Mouse (Mus musculus): Measurements from ENCODE around the gene Gse1. TPM values are rescaled to one million over a fixed set of nuclear protein-coding genes. Genes with fewer than 3 reads are reported as not detected.

Gene Gse1
- polyA plus RNA-seq, 1 experiment from 2014 or later, result 6.9 TPM

DNA sequence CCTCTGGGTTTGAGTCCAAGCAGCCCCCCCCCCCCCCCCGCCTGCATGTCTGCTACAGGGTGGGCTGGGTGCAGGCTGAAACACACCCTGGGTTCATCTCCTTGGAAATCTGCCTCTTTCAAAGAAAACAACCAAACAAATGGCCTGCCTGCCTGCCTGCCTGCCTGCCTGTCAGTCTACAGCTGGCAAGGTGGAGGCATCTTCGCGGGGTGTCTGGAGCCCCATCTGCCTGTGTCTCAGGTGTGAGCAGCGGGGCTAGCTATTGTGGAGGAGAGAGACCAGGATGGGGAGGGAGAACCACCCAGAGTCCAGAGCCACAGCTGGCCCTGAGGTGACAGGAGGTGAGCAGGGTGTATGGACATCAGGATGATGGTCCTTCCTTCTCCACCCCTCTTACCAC is 329.9 kb downstream of the Gse1 start:
- H3K27ac ChIP-seq (ENCODE audit: low read length), result no peak overlapping the region
- no peaks in the 10 kb centered on the region for H3K27me3 ChIP-seq (ENCODE audit: control insufficient read depth, insufficient read depth, low read length)
- no peak overlapping the region for H3K4me2 ChIP-seq (ENCODE audit: low read depth, low read length)
- H3K4me1 ChIP-seq (ENCODE audit: control insufficient read depth, insufficient read depth, low read length), result peaks cover 30% of the 10 kb centered on the region
- H3K36me3 ChIP-seq (ENCODE audit: control insufficient read depth, insufficient read depth, low read length), result 0 out of 2 replicates have a peak, but pooled peaks cover 3% of the 10 kb centered on the region
- no peak overlapping the region for H3K4me3 ChIP-seq (replicated peaks; ENCODE audit: low read length)
- WGBS, result 65% methylated on average over 3 of the region's 4 CpGs
- no peaks in the 10 kb centered on the region for H3K9me3 ChIP-seq (replicated peaks; ENCODE audit: control insufficient read depth, low read length)
- no peak for ATAC-seq (ENCODE audit: insufficient read depth, low FRiP score)
- no peak overlapping the region for H3K9ac ChIP-seq (ENCODE audit: low read length)

DNA sequence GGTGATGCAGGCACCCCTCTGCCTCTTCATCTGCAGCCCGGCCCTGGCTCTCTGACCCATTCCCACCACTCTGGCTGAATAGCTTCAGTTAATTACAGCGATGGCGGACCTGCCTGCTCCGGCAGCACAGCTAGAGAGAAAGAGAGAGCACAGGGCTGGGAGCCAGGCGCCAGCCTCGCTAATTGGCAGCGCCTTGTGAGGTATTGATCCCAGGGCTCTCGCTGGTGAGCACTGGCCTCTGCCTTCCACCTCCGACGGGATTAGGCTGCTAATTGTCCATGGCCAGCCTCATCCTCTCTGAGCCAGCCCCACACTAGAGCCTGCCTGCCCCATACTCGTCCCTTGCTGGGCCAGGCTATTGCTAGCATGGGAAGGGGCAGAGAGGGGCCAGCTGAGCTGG is 331.4 kb downstream of the Gse1 start:
- Histone ChIP-seq H3K4me3 (replicated peaks; ENCODE audit: low read length) (no peak overlapping the region), H3K27me3 (ENCODE audit: control insufficient read depth, insufficient read depth, low read length) (no peaks in the 10 kb centered on the region), H3K27ac (ENCODE audit: low read length) (no peak overlapping the region), H3K9ac (ENCODE audit: low read length) (no peak overlapping the region), H3K36me3 (ENCODE audit: control insufficient read depth, insufficient read depth, low read length) (no peaks in the 10 kb centered on the region), H3K9me3 (replicated peaks; ENCODE audit: control insufficient read depth, low read length) (no peaks in the 10 kb centered on the region), H3K4me1 (ENCODE audit: control insufficient read depth, insufficient read depth, low read length) (peaks cover 44% of the 10 kb centered on the region), H3K4me2 (ENCODE audit: low read depth, low read length) (no peak overlapping the region)
- 60% methylated on average over 11 of the region's 11 CpGs for WGBS
- no peak for ATAC-seq (ENCODE audit: insufficient read depth, low FRiP score)

DNA sequence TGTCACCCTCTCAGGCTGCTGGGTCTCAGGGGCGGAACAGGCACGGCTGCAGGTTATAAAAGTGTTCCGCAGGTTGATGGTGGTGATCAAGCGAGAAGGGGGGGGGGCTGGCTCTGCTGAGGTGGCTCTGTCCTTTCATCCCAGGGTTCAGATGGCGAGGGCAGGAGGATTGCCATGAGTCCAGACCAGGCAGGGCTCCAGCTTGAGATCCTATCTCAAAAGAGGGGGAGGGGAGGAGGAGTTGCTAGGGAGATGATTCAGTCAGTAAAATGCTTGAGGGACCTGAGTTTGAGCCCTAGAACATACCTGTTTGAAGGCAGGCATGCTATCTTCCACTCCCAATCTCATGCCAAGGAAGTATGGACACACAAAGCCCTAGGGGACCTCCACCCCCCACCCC is 332.3 kb downstream of the Gse1 start:
- H3K4me1 ChIP-seq (ENCODE audit: control insufficient read depth, insufficient read depth, low read length), result peaks cover 50% of the 10 kb centered on the region
- H3K27me3 ChIP-seq (ENCODE audit: control insufficient read depth, insufficient read depth, low read length), result no peaks in the 10 kb centered on the region
- H3K9ac ChIP-seq (ENCODE audit: low read length), result no peak overlapping the region
- no peaks in the 10 kb centered on the region for H3K9me3 ChIP-seq (replicated peaks; ENCODE audit: control insufficient read depth, low read length)
- no peak overlapping the region for H3K4me2 ChIP-seq (ENCODE audit: low read depth, low read length)
- H3K4me3 ChIP-seq (replicated peaks; ENCODE audit: low read length), result no peak overlapping the region
- no peak overlapping the region for H3K27ac ChIP-seq (ENCODE audit: low read length)
- 92% methylated on average over 5 of the region's 5 CpGs for whole genome bisulfite sequencing
- no peaks in the 10 kb centered on the region for H3K36me3 ChIP-seq (ENCODE audit: control insufficient read depth, insufficient read depth, low read length)
- no peak for ATAC-seq (ENCODE audit: insufficient read depth, low FRiP score)

DNA sequence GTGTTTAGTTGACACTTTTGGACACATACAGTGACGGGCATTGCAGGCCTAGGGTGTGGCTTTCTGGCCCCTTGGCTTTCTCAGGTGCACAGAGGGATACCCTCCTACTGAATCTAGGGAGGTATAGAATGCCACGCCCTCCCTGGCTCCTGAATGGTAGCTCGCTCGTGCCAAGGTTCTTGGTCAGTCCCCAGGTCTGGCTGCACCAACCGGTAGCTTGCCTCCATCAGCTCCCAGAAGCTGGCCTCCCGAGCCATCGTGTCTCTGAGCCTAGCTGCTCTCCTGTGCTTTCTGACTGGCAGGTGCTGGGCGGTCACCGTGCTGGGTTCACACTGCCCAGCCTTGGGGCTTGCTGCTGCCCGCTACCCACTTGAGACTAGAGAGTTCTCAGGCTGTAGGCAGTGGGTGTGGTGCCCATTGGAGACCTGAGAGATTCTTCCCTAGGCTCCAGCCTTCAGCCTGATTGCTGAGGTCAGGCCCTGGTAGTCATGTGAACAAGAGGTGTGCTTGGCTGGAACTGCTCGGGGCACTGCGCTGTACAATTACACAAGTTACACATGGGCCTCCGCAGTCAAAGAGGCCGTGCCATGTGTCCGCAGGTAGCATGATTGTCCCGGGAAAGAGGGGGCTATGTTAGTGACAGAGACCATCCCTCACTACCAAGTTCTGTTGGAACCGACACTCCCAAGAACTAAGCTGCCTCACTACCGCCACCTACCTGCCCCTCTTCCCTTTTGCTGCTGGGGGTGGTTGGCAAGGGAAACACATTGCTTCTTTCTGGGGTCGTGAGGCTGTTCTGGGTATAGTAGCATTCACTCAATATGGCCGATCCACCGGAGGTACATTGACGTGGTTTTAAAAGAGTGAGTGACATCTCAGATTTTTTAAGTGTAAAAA is 333.5 kb downstream of the Gse1 start:
- Histone ChIP-seq H3K27me3 (ENCODE audit: control insufficient read depth, insufficient read depth, low read length) (no peaks in the 10 kb centered on the region), H3K9ac (ENCODE audit: low read length) (no peak overlapping the region), H3K4me2 (ENCODE audit: low read depth, low read length) (no peak overlapping the region), H3K36me3 (ENCODE audit: control insufficient read depth, insufficient read depth, low read length) (peaks cover 6% of the 10 kb centered on the region; the same call in 1 of the 2 replicates), H3K9me3 (replicated peaks; ENCODE audit: control insufficient read depth, low read length) (no peaks in the 10 kb centered on the region), H3K4me3 (replicated peaks; ENCODE audit: low read length) (no peak overlapping the region), H3K4me1 (ENCODE audit: control insufficient read depth, insufficient read depth, low read length) (peaks cover 41% of the 10 kb centered on the region), H3K27ac (ENCODE audit: low read length) (no peak overlapping the region)
- WGBS, result 78% methylated on average over 22 of the region's 22 CpGs
- ATAC-seq (ENCODE audit: insufficient read depth, low FRiP score), result no peak

DNA sequence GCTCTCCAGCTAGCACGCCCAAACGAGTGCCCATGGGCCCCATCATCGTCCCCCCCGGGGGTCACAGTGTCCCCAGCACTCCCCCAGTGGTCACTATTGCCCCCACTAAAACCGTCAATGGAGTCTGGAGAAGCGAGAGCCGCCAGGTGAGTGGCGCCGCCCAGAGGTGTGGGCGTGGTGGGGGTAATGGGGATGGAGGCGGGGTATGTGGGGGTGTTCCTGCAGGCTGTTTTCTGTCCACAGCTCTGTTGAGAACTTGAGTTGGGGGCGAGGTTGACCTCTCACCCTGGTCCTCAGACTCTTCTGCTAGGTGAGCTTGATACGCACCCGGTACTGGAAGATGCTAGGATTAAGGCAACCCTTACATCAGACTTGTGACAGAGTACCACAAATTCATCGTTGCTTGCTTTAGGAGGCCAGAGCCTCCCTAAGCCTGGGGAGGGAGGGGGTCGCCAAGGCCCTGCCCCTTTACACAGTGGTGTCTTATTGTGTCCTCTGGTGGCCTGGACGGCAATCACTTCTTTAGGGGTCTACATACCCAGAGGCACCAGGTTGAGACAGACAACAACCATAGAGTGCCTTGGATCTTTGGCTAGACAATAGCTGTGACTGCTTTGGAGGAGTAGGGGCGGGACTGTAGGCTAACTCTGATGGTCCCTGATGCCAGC is 334.6 kb downstream of the Gse1 start:
- no peaks in the 10 kb centered on the region for H3K27me3 ChIP-seq (ENCODE audit: control insufficient read depth, insufficient read depth, low read length)
- no peaks in the 10 kb centered on the region for H3K9me3 ChIP-seq (replicated peaks; ENCODE audit: control insufficient read depth, low read length)
- H3K4me3 ChIP-seq (replicated peaks; ENCODE audit: low read length), result no peak overlapping the region
- 84% methylated on average over 18 of the region's 18 CpGs for WGBS
- peak overlapping the region; percentile 85 for H3K27ac ChIP-seq (ENCODE audit: low read length)
- peaks cover 33% of the 10 kb centered on the region for H3K4me1 ChIP-seq (ENCODE audit: control insufficient read depth, insufficient read depth, low read length)
- H3K36me3 ChIP-seq (ENCODE audit: control insufficient read depth, insufficient read depth, low read length), result peaks cover 15% of the 10 kb centered on the region
- no peak for ATAC-seq (ENCODE audit: insufficient read depth, low FRiP score)
- no peak overlapping the region for H3K4me2 ChIP-seq (ENCODE audit: low read depth, low read length)
- H3K9ac ChIP-seq (ENCODE audit: low read length), result peak overlapping the region; percentile 53; the same call in 1 of the 2 replicates

DNA sequence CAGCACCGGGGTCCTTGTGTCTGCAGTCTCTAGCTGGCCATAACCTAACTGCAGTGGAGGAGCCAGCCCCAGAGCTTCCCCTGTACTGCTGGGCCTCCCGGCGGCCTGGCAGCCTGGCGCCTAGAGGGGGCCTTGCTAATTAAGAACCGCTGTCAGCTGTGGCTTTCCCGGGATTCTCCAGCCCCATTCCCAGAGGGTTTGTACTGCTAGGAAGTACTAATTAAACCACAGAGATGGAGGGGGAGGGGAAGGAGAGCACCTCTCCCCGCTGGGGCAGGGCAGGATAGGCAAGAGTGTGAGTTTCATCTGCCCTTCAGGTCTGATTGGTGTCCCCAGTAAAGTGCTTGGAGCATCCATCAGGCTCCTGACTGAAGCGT is 335.1 kb downstream of the Gse1 start:
- ATAC-seq (ENCODE audit: insufficient read depth, low FRiP score), result peak; percentile 8; the same call in 1 of the 2 replicates

DNA sequence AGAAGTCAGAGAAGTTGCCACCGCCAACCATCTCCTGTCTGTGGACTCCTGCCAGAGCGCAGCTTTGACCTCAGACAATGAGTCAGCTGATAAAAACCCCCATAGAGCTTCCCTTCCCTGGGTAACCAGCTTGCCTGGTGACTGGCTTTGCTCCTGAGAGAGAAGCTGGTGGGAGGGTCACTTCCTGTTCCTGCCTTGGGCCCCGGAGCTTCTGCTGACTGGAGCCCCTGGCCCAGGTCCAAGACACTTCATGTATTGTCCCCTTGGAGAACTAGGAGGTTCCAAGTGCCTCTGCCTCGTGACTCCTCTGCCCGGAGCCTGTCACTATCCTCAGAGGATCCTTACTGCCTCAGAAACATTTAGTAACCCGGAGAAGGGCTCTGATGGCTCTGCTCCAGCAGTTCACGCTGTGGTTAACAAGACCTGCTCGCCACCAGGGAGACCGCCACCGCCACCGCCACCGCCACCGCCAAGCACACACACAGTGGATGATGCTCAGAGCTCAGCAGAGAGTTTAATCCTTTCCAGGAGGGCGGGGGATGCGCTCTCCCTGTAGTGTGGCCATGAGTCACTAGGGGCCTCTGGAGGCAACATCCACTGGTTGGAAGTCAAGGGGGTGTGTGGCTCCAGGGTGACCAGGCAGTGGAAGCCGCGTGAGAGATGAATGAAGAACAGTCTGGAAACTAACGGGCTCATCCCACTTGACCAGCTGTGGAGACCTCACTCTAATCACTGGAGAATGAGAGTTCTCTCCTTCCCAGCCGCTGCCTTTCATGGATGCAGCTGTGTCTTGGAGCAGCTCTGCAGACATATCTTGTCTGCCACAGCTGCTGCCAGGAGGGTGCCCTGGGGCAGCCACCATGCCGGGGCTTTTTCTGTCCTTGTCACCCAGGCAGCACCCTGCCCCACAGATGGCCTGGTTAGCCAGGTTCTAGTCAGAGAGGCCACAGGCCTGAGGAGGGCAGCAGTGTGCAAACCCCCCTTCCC is 335.9 kb downstream of the Gse1 start:
- Histone ChIP-seq H3K4me1 (ENCODE audit: control insufficient read depth, insufficient read depth, low read length) (peaks cover 31% of the 10 kb centered on the region), H3K36me3 (ENCODE audit: control insufficient read depth, insufficient read depth, low read length) (peaks cover 28% of the 10 kb centered on the region), H3K27ac (ENCODE audit: low read length) (peak overlapping the region; percentile 85), H3K9ac (ENCODE audit: low read length) (peak overlapping the region; percentile 53; the same call in 1 of the 2 replicates), H3K4me2 (ENCODE audit: low read depth, low read length) (peak overlapping the region; percentile 46), H3K27me3 (ENCODE audit: control insufficient read depth, insufficient read depth, low read length) (no peaks in the 10 kb centered on the region), H3K4me3 (replicated peaks; ENCODE audit: low read length) (no peak overlapping the region), H3K9me3 (replicated peaks; ENCODE audit: control insufficient read depth, low read length) (no peaks in the 10 kb centered on the region)
- peak; percentile 71 for ATAC-seq (ENCODE audit: insufficient read depth, low FRiP score)
- 29% methylated on average over 20 of the region's 20 CpGs for WGBS

More for the DNA sequence above, 335.1 kb downstream of the Gse1 start:
- 34% methylated on average over 8 of the region's 8 CpGs for WGBS
- peak overlapping the region; percentile 53; the same call in 1 of the 2 replicates for H3K9ac ChIP-seq (ENCODE audit: low read length)
- no peak overlapping the region; the same call in 1 of the 2 replicates for H3K4me2 ChIP-seq (ENCODE audit: low read depth, low read length)
- H3K4me3 ChIP-seq (replicated peaks; ENCODE audit: low read length), result no peak overlapping the region
- peaks cover 21% of the 10 kb centered on the region for H3K36me3 ChIP-seq (ENCODE audit: control insufficient read depth, insufficient read depth, low read length)
- H3K4me1 ChIP-seq (ENCODE audit: control insufficient read depth, insufficient read depth, low read length), result peaks cover 33% of the 10 kb centered on the region
- peak overlapping the region; percentile 85 for H3K27ac ChIP-seq (ENCODE audit: low read length)
- H3K9me3 ChIP-seq (replicated peaks; ENCODE audit: control insufficient read depth, low read length), result no peaks in the 10 kb centered on the region
- H3K27me3 ChIP-seq (ENCODE audit: control insufficient read depth, insufficient read depth, low read length), result no peaks in the 10 kb centered on the region

DNA sequence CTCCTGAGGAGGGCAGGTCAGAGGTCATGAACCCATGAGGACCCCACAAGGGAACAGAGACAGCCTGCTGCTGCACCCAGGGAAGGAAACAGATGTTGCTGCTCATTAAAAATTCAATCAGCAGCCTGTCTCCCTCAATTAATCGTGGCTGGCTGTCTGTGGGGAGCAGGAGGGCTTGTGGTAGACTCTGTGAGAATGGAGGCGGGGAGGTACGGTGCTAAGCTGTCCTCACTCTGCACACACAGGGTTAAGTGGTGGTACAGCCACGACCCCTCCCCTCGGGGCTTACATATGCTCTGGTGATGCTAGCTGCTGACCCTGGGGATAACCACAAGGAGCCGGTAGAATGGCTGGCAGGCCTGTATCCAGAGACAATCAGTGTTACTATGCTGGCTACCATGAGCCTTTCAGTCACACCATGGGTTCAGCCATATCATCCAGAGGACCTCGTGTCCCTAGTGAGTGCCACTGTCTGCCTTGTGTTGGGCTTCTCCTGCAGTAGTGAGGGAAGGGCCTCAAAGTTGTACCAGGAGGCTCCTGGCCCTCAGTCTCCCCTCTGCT is 337.0 kb downstream of the Gse1 start:
- no peak overlapping the region for H3K4me3 ChIP-seq (replicated peaks; ENCODE audit: low read length)
- peaks cover 31% of the 10 kb centered on the region for H3K4me1 ChIP-seq (ENCODE audit: control insufficient read depth, insufficient read depth, low read length)
- no peaks in the 10 kb centered on the region for H3K27me3 ChIP-seq (ENCODE audit: control insufficient read depth, insufficient read depth, low read length)
- H3K27ac ChIP-seq (ENCODE audit: low read length), result no peak overlapping the region
- H3K36me3 ChIP-seq (ENCODE audit: control insufficient read depth, insufficient read depth, low read length), result peaks cover 32% of the 10 kb centered on the region
- no peak overlapping the region for H3K4me2 ChIP-seq (ENCODE audit: low read depth, low read length)
- H3K9ac ChIP-seq (ENCODE audit: low read length), result peak overlapping the region; percentile 43; the same call in 1 of the 2 replicates
- WGBS, result 41% methylated on average over 7 of the region's 7 CpGs
- no peaks in the 10 kb centered on the region for H3K9me3 ChIP-seq (replicated peaks; ENCODE audit: control insufficient read depth, low read length)
- ATAC-seq (ENCODE audit: insufficient read depth, low FRiP score), result no peak

Measured in stomach, embryonic 16.5 days (tissue).